Mouse (Mus musculus) left cerebral cortex, adult 8-10 months (tissue): ENCODE measurements around the gene Tmc7. TPM values are rescaled to one million over a fixed set of nuclear protein-coding genes. Genes with fewer than 3 reads are reported as not detected.
A peak's percentile ranks its signal among the peaks of the same experiment; 100 is the strongest.

Experiments
- DNase-seq, 2 experiments: peaks; one replicate each; pipeline ENCODE4 v3.0.0; 2022; ENCODE audit warnings: low spot score in 2 of 2
- total RNA-seq, 4 experiments: library from RNA; stranded (reverse); gene quantifications; 2 replicates each; pipeline ENCODE4 v1.2.4; 2022

Gene Tmc7
- 10 to 100 TPM; 15.2 to 20.8 (median 17.5) TPM for total RNA-seq

- peak; percentile 67 to 73 for DNase-seq
These were observed at the start of gene Tmc7 for GRCm38 (mm10) chr7:118584257-118584907. Gene Tmc7 (minus strand): TSS chr7:118584736.

GRCm38 (mm10) chr7:118633951-118634350 is 49.4 kb upstream of the Tmc7 start:
- DNase-seq = no peak

DNA sequence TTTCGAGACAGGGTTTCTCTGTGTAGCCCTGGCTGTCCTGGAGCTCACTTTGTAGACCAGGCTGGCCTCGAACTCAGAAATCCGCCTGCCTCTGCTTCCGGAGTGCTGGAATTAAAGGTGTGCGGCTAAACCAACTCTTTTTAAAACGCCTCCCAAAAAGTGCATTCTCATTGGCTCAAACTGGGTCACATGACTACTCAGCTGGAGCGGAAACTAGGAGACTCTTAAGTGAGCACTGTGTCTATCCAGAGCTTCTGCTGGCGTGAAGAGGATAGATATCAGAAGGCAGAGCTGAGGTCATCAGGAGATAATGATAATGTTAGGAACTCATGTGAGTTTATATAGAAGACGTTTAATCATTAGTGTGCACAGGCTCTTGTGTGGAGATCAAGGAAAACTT is 48.6 kb upstream of the Tmc7 start:
- no peak for DNase-seq

DNA sequence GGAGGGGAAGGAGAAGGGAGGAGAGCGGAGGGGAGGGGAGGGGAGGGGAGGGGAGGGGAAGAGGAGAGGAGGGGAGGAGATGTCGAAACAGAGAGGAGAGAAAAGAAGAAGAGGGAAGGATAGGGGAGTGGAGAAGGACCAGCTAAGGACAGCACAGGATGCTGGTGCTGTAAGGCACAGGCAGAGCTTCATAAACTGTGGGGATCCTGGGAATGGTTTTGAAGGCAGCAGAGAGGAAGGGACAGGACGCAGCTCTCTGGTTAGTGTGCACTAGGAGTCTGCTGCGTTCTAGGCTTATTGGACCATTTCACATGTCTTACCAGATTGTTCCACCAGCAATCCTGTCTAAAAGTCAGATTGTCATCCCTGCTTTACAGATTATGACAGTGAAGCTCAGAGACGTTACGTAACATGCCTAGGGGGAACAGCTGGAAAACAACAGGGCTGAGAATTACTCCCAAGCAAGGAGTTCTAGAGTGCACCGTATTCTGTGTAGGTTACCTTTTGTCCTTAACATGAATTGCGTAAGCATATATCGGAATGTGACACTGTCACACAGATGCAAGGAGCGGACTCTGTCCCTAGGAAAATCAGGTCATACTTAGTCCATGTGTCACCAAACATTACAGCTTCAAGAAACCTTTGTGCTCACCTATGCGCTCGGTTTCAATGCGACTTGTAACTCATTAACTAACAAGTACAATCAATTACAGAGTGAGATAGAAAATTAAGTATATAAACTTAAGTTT is 43.2 kb upstream of the Tmc7 start:
- DNase-seq = no peak

DNA sequence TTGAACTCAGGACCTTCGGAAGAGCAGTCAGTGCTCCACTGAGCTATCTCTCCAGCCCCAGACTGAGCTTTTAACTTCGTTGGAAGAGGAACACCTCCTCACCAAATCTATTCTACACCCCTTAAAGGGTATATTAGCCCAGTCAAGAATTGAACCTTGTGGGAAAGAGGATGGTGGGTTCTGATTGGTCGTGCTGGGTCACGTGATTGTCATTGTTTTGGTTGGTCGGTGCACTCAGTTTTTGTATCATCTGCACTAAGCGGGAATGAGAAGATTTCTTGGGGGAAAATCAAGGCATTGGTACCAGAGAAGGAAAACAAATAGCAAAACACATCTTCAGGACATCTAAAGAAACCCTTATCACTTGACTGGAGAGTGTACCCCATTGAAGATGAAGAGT is 36.6 kb upstream of the Tmc7 start:
- DNase-seq = no peak

GRCm38 (mm10) chr7:118620243-118620906 is 35.8 kb upstream of the Tmc7 start:
- no peak for DNase-seq

DNA sequence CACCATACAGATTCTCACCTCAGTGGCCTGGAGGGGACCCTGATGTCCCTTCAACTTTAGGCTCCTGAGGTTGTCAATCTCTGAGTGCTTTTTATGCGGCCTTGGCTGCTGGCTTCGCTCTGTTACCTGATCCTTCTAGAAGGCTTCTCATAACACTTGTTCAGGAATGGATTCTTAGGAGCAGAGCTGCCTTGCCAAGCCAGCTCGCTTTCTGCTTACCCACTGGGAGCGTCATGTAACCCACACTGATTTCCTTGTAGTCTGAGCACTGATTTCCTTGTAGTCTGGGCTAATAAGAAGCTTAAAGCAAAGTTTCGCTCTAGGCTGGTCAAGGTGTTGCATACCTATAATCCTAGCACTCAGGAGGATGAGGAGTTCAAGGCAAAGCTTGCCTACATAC is 33.6 kb upstream of the Tmc7 start:
- DNase-seq = no peak

- DNase-seq = no peak
These were observed 29.5 kb upstream of the Tmc7 start for GRCm38 (mm10) chr7:118614076-118614475.

DNA sequence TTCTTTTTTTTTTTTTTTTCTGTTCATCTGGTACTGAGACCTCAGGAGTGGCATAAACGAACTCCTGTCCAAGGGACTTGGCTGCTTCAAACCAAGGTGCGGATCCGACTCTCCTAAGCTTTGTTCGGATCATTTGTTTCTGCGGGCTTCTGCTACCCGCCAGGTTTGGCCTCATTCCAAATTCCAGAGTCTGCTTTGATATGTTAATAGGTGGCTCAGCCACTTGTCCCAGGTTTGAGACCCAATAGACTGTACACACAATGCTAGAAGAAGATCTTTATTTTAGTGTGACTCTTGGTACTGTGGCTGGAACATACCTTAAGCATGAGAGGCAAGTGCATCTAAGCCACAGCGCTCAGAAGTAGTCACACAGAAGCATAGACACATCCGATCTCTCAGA is 27.4 kb upstream of the Tmc7 start:
- no peak for DNase-seq

- DNase-seq = no peak
These were observed 26.7 kb upstream of the Tmc7 start for GRCm38 (mm10) chr7:118611185-118611749.

GRCm38 (mm10) chr7:118610721-118611120 is 26.2 kb upstream of the Tmc7 start:
- DNase-seq = no peak

DNA sequence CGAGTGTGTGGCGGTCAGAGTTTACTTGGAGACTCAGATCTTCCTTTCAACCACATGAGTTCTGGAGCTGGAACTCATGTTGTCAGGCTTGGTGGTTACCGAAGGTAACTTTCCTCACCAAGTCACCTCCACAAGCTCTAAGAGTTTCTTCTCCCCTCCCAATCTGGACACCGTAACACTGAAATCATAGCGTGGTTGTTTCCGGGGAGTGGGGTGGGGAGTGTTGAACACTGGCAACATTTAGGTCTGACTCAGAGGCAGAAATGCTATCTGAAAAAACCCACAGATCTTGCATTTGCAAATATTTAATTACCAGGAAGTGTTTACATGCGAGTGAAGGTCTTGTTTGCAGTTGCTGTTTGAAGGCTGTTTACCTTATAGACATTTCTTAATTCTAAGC is 25.3 kb upstream of the Tmc7 start:
- DNase-seq = no peak

DNA sequence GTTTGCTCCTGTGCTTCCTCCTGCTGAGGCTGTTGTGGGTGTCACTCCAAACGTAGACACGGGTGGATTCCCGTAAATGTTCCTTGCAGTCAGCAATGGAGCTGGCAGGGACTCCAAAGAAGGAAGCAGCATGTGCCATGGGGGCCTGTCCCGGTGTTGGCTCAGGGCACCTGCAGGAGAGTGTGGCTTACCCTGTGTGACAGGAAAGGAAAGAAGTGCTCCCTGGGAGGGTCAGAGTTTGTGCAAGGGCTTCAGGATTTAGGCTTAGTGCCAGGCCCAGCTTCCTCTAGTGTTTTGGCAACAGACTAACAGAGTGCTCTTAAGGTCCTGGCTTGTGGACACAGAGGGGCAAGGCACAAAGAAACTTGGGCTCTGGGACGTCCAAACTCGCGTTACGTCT is 20.3 kb upstream of the Tmc7 start:
- no peak for DNase-seq

- DNase-seq = no peak
These were observed 15.6 kb upstream of the Tmc7 start for GRCm38 (mm10) chr7:118599954-118600631.

GRCm38 (mm10) chr7:118597201-118597600 is 12.7 kb upstream of the Tmc7 start, which contains the start of gene Tmc5:
Gene Tmc5 (plus strand): TSS chr7:118597297.
- DNase-seq = no peak

DNA sequence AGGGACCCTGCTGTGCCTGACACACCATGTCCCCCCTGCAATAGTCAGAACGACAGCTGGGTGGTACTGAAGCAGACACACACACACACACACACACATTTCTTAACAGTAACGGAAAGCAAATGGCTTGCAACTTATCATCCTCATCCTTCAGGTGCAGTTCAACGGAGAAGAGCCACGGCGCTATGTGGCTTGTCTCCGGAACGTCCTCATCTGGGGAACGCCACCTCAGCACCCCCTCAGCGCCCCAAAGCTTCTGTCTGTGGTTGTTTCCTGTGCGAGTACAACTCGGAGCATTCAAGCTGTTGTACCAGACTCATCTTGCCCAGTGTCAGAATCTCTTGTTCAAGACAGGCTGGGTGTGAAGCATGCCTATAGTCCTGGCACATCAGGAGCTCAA is 11.7 kb upstream of the Tmc7 start:
- DNase-seq = no peak

- peak; percentile 74 to 86 for DNase-seq
These were observed 10.7 kb upstream of the Tmc7 start for GRCm38 (mm10) chr7:118595228-118595627.

GRCm38 (mm10) chr7:118594611-118595010 is 10.1 kb upstream of the Tmc7 start:
- DNase-seq = no peak

DNA sequence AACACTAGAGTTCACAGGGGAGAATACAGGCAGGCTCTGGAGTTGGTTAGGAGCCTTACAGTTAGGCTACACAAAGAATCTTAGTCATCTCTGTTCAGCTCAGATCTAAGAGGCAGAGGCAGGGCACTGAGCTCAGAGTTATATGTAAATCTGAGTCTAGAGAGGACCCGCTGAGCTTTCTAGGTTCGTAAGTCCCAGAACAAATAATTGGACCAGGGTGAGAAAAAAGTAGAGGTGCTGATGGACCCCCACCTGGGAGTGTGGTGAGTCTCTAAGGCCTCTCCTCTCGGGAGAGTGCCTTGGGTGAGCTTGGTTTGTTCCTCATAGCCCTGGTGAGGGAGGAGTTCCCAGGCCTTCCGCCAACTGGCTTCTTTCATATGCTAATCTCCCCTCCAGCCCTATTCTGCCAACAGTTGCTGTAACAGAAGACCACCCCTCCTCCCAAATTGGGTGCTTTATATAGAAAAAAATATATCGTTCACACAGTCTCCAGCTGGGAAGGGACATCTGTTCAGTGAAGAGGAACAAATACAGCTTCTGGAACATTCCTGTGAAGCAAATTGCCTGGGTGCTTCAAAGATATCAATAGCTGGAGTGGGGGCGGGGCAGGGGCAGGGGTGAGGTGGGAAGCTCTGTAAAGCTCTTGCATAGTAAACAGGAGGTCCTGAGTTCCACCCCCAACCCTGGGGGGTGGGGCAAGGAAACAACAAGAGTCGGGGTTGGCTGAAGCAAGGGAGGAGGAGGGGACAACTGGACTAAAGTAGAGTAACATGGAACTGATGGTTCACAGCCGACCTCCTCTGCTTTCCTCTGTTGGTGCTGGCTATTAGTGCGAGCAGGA is 9.3 kb upstream of the Tmc7 start:
- DNase-seq = peak; percentile 28 to 79

GRCm38 (mm10) chr7:118592146-118592545 is 7.6 kb upstream of the Tmc7 start:
- no peak for DNase-seq
